Mouse (Mus musculus): ENCODE data around the gene Sgca. TPM values are rescaled to one million over a fixed set of nuclear protein-coding genes. Genes with fewer than 3 reads are reported as not detected.

Sgca gene
- polyA plus RNA-seq, 1 experiment from 2014 or later: 22.1 TPM

DNA sequence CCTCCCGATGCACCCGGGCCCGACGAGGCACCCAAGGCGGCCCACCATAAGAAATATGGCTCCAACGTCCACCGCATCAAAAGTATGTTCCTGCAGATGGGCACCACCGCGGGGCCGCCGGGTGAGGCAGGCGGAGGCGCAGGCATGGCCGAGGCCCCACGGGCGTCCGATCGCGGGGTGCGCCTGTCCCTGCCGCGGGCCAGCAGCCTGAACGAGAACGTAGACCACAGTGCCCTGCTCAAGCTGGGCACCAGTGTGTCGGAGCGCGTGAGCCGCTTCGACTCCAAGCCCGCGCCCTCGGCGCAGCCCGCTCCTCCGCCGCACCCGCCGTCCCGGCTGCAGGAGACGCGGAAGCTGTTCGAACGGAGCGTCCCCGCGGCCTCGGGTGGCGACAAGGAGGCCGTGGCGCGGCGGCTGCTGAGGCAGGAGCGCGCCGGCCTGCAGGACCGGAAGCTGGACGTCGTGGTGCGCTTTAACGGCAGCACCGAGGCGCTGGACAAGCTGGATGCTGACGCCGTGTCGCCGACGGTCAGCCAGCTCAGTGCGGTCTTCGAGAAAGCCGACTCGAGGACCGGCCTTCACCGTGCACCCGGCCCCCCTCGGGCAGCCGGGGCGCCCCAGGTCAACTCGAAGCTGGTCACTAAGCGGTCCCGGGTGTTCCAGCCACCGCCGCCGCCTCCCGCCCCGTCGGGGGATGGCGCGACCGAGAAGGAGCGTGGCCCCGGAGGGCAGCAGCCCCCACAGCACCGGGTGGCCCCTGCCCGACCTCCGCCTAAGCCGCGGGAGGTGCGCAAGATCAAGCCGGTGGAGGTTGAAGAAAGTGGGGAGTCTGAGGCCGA is 15.7 kb upstream of the Sgca start:
- H3K4me1 ChIP-seq (replicated peaks): peaks cover 87% of the 10 kb centered on the region
- H3K27me3 ChIP-seq: no peaks in the 10 kb centered on the region
- no peaks in the 10 kb centered on the region for H3K9me3 ChIP-seq (replicated peaks)
- WGBS: under 1% methylated on average over 99 of the region's 99 CpGs
- H3K36me3 ChIP-seq: peaks cover 6% of the 10 kb centered on the region; the same call in 1 of the 2 replicates
- H3K27ac ChIP-seq: peak overlapping the region; percentile 92
- peak overlapping the region; percentile 82 for H3K9ac ChIP-seq
- peak overlapping the region; percentile 73 for H3K4me3 ChIP-seq
- no peak for ATAC-seq (replicated peaks; ENCODE audit: insufficient number of reproducible peaks, insufficient read depth, low FRiP score, low read depth)
- peak overlapping the region; percentile 98 for H3K4me2 ChIP-seq

DNA sequence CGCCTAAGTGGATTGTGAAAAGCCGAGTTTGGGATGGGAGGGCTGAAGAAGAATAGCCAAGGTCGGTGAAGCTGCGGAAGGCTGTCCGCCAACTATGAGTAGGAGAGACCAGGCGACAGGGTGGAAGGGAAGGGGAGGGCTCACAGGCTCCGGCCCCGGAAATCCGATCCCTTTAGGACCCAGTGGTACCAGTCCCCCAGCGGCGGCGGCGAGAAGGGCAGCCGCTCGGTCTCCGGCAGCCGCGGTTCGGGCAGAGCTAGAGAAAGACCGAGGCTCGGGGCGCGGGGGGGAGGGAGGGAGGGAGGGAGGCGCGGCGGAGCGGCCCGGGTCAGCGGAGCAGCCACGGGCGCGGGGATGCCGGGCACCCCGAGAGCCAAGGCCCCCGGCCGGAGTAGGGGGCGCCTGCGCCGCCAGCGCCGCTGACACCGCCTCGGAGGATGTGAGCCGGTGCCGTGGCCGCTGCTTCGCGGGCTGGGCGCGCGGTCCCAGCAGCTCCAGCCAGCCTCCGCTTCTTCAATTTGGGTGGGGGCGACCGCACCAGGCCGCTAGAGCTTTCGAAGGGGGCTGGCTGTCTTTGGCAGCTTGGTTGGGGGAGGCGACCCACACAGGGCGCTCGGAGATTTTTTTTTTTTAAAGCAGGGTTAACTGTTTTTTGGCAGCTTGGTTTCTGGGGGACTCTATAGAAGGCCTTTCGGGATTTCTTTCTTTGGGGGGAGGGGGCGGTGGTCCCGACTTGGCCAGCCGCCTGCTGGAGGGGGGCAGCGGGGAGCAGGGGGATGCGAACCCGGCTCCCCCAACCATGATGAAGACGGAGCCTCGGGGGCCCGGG is 14.8 kb upstream of the Sgca start, which contains the start of gene Ppp1r9b:
Gene Ppp1r9b, plus strand, starts transcription at position 287 of the 829 bp plus-strand sequence.
- Histone ChIP-seq H3K4me2 (peak within 1 kb of the TSS; percentile 98), H3K9me3 (replicated peaks) (no peaks in the 10 kb centered on the region), H3K9ac (peak within 1 kb of the TSS; percentile 82), H3K36me3 (no peaks in the 10 kb centered on the region), H3K27ac (peak within 1 kb of the TSS; percentile 92), H3K27me3 (no peaks in the 10 kb centered on the region), H3K4me1 (replicated peaks) (peaks cover 82% of the 10 kb centered on the region), H3K4me3 (peak within 1 kb of the TSS; percentile 73)
- ATAC-seq (replicated peaks; ENCODE audit: insufficient number of reproducible peaks, insufficient read depth, low FRiP score, low read depth): peak; percentile 79
- under 1% methylated on average over 65 of the region's 69 CpGs for WGBS

DNA sequence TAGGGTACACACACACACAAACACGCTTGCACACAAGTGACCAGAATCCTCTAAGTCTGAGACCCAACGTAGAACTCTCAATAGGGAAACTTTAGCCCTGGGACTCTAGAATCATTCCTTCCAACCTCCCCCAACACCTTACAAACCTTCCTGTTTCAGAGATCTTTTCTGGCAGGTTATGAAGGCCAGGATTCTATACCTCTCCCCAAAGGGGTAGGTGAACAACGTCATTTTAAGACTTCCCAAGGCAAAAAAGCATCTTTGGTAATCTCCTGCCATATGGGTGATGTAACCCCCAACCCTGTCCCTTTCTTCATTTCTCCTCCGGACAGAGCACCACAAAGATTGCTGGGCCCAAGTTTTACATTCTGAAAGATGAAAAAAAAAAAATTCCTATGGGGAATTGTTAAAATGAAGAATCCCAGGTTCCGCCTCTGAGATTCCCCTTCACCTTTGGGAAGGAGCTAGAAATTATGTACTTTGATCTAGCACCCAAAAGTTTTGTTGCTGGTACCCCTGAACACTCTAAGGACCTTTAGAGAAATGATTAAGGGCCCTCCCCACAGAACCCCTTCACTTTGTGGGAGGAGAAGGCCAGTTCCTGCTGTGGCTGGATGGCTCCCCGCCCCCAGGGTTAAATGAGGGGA is 14.1 kb upstream of the Sgca start:
- H3K4me2 ChIP-seq: peak overlapping the region; percentile 98
- 46% methylated on average over 6 of the region's 6 CpGs for WGBS
- peak overlapping the region; percentile 82 for H3K9ac ChIP-seq
- H3K9me3 ChIP-seq (replicated peaks): no peaks in the 10 kb centered on the region
- H3K4me1 ChIP-seq (replicated peaks): peaks cover 78% of the 10 kb centered on the region
- H3K36me3 ChIP-seq: no peaks in the 10 kb centered on the region
- peak overlapping the region; percentile 92 for H3K27ac ChIP-seq
- no peaks in the 10 kb centered on the region for H3K27me3 ChIP-seq
- peak overlapping the region; percentile 73 for H3K4me3 ChIP-seq
- no peak for ATAC-seq (replicated peaks; ENCODE audit: insufficient number of reproducible peaks, insufficient read depth, low FRiP score, low read depth)

DNA sequence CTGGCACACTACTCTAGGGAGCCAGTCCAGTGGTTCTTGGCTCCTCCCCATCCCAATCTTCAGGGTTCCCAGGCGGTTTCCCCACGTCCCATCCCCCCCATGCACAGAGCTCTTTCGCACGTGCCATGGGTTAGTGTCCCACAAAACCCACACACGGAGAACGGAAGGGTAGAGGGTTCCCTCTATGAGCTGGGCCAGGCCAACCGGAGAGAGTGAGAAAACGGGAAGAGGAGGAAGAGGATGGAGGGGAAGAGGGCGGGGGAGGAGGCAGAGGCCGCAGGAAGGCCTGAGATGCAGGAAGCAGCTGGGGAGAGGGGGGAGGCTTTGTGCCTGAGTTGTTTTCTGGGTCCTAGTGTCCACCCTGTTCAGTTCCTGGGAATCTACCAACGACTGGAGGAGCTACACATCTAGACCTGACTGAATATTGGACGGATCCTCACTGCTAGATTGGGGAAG is 13.5 kb upstream of the Sgca start:
- no peaks in the 10 kb centered on the region for H3K9me3 ChIP-seq (replicated peaks)
- H3K4me1 ChIP-seq (replicated peaks): peaks cover 74% of the 10 kb centered on the region
- peak overlapping the region; percentile 92 for H3K27ac ChIP-seq
- H3K27me3 ChIP-seq: no peaks in the 10 kb centered on the region
- peak overlapping the region; percentile 64 for H3K9ac ChIP-seq
- no peaks in the 10 kb centered on the region for H3K36me3 ChIP-seq
- under 1% methylated on average over 12 of the region's 12 CpGs for WGBS
- peak overlapping the region; percentile 98 for H3K4me2 ChIP-seq
- H3K4me3 ChIP-seq: peak overlapping the region; percentile 73
- ATAC-seq (replicated peaks; ENCODE audit: insufficient number of reproducible peaks, insufficient read depth, low FRiP score, low read depth): peak; percentile 61

DNA sequence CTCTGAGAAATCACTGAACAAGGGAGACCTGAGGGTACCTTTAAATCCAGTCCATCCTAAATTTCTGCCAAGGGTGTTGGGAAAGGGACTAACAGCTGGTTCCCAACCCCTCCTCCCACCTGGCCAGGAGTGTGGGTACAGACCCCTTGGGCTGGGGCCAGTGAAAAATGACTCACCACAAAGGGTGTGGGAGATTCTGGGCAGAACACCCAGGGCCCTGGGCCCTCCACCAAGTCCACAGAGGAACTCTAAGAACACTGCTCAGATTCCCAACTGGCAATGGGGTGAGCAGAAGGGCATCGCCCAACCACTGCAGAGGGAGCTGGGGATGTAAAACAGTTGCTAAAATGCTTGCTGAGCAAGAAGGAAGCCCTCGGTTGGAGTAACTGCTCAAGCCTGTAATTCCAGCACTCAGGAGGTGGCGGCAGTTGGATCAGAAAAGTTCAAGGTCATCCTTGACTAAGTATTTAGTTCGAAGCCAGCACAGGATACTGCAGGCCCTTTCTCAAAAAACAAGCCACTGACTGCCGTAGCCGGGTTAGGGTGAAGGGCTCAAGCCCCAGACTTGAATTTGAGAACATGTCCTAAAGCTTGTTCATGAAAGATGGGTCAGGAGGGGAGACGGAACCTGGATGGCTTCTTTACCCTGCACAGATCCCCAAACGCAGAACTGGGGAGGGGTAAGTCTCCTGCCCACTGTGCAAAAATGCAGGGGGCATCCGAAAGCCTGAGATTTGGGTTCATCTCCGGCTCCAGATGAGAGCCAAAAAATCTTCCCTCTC is 12.8 kb upstream of the Sgca start:
- Histone ChIP-seq H3K36me3 (no peaks in the 10 kb centered on the region), H3K9me3 (replicated peaks) (no peaks in the 10 kb centered on the region), H3K4me2 (peak overlapping the region; percentile 98), H3K4me1 (replicated peaks) (peaks cover 67% of the 10 kb centered on the region), H3K9ac (peak overlapping the region; percentile 64), H3K27me3 (no peaks in the 10 kb centered on the region), H3K27ac (peak overlapping the region; percentile 92), H3K4me3 (peak overlapping the region; percentile 73)
- 16% methylated on average over 10 of the region's 10 CpGs for WGBS
- ATAC-seq (replicated peaks; ENCODE audit: insufficient number of reproducible peaks, insufficient read depth, low FRiP score, low read depth): no peak

DNA sequence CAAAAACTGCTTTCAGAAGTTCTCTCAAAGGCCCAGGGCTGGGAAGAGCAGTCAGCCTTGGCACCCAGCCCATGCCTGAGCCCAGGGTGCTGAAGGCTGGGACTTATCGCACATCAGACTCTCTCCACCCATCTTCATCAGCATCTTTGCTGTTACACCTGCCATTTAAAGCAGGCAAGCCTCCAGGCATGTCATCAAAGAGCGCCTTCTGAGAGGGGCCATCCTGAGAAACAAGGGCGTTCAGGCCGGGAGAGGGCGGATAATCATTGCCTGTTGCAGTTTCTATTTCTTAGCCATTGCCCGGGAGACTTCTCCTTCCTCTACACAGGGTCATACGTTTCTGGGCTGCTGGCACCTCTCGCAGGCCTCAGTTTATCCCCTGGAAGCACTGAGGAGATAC is 11.7 kb upstream of the Sgca start:
- Histone ChIP-seq H3K4me3 (no peak overlapping the region), H3K27ac (no peak overlapping the region), H3K4me2 (no peak overlapping the region), H3K27me3 (no peaks in the 10 kb centered on the region), H3K4me1 (replicated peaks) (peaks cover 56% of the 10 kb centered on the region), H3K9me3 (replicated peaks) (no peaks in the 10 kb centered on the region), H3K36me3 (no peaks in the 10 kb centered on the region), H3K9ac (0 out of 2 replicates have a peak overlapping the region, but pooled peaks have one; percentile 23)
- WGBS: 74% methylated on average over 8 of the region's 8 CpGs
- ATAC-seq (replicated peaks; ENCODE audit: insufficient number of reproducible peaks, insufficient read depth, low FRiP score, low read depth): no peak

DNA sequence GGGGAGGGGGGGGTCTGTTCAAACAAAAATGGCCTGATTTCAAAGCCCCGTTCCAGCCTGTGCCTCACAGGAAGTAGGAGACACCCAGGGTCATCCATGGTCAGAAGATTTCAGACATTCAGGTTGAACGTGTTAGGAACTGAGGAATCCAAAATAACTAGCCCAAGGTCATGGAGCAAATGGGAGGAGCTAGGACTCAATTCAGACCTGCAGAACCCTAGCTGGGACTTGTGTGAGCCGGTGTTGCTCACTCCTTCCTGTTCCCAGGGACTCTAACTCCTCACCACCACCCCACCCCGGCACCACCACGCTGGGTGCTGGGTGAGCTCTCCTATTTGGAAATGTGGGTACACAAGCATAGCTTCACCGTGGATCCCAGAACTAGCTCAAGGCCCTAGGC is 11.2 kb upstream of the Sgca start:
- H3K9ac ChIP-seq: 0 out of 2 replicates have a peak overlapping the region, but pooled peaks have one; percentile 23
- H3K9me3 ChIP-seq (replicated peaks): no peaks in the 10 kb centered on the region

DNA sequence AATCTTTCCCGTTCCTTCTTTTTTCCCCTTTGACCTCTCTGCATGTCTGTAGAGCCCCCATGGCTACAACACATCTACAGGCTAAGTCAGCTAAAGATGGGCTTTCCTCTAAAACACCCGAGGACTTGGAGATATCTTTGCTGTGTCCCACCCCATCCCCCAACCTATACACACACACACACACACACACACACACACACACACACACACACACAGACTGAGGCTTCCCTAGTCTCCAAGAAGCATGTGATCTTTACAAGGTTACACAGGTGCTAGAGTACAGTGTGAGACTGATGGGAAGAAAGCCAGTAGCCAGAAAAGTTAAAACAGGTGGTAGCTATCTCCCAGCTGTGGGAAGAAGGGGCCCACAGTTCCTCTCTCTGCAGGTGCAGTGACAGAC is 10.3 kb upstream of the Sgca start:
- no peak overlapping the region for H3K4me2 ChIP-seq
- H3K4me3 ChIP-seq: no peak overlapping the region
- WGBS: 53% methylated on average over 2 of the region's 2 CpGs
- no peaks in the 10 kb centered on the region for H3K9me3 ChIP-seq (replicated peaks)
- H3K9ac ChIP-seq: no peak overlapping the region
- no peak overlapping the region for H3K27ac ChIP-seq
- no peaks in the 10 kb centered on the region for H3K36me3 ChIP-seq
- no peak for ATAC-seq (replicated peaks; ENCODE audit: insufficient number of reproducible peaks, insufficient read depth, low FRiP score, low read depth)
- H3K4me1 ChIP-seq (replicated peaks): peaks cover 44% of the 10 kb centered on the region
- H3K27me3 ChIP-seq: no peaks in the 10 kb centered on the region

More for the DNA sequence above, 11.2 kb upstream of the Sgca start:
- WGBS: 62% methylated on average over 6 of the region's 6 CpGs
- peaks cover 51% of the 10 kb centered on the region for H3K4me1 ChIP-seq (replicated peaks)
- H3K27ac ChIP-seq: no peak overlapping the region
- no peak overlapping the region for H3K4me2 ChIP-seq
- H3K36me3 ChIP-seq: no peaks in the 10 kb centered on the region
- ATAC-seq (replicated peaks; ENCODE audit: insufficient number of reproducible peaks, insufficient read depth, low FRiP score, low read depth): no peak
- no peak overlapping the region for H3K4me3 ChIP-seq
- no peaks in the 10 kb centered on the region for H3K27me3 ChIP-seq

DNA sequence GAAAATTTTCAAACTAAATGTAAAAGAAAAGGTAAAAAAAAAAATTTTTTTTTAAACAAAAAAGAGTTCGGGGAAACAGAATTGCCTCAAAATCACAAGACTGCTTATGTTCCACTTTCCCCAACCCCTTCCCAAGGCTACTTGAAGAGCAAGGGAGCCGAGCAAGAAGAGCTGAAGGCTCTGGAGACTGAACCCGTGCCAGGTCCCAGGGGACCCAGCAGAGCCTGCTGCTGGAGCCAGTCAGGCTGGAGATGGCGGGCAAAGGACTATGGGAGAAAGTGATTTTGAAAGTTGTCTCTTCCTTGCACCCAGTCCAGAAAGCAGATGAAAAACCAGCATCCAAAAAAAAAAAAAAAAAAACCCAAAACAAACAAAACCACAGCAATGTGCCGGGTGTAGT is 9.7 kb upstream of the Sgca start:
- H3K4me1 ChIP-seq (replicated peaks): peaks cover 44% of the 10 kb centered on the region
- ATAC-seq (replicated peaks; ENCODE audit: insufficient number of reproducible peaks, insufficient read depth, low FRiP score, low read depth): no peak
- no peak overlapping the region for H3K9ac ChIP-seq
- no peaks in the 10 kb centered on the region for H3K9me3 ChIP-seq (replicated peaks)
- no peaks in the 10 kb centered on the region for H3K36me3 ChIP-seq
- no peak overlapping the region for H3K4me2 ChIP-seq
- 72% methylated on average over 5 of the region's 5 CpGs for WGBS
- H3K4me3 ChIP-seq: no peak overlapping the region
- H3K27me3 ChIP-seq: no peaks in the 10 kb centered on the region
- H3K27ac ChIP-seq: no peak overlapping the region

DNA sequence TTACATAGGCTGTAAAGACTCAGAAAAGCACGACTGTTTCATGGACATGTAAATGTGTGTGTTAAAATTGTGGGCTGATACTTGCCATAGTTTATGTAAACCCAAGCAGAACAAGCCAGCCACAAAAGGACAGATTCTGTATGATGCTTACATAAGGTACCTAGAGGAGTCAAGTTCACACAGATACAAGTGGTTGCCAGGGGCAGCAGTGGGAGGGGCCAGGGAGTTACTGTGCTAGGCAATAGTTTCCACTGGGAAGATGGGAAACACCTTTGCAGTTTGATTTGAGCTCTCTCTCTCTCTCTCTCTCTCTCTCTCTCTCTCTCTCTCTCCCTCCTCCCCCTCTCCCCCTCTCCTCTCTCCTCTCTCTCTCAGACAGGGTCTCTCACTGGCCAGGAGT is 9.0 kb upstream of the Sgca start:
- WGBS: 50% methylated on average over 1 of the region's 1 CpGs
- no peak overlapping the region for H3K4me2 ChIP-seq
- no peaks in the 10 kb centered on the region for H3K36me3 ChIP-seq
- H3K27me3 ChIP-seq: no peaks in the 10 kb centered on the region
- H3K4me3 ChIP-seq: no peak overlapping the region
- H3K9me3 ChIP-seq (replicated peaks): no peaks in the 10 kb centered on the region
- peaks cover 38% of the 10 kb centered on the region for H3K4me1 ChIP-seq (replicated peaks)
- H3K9ac ChIP-seq: no peak overlapping the region
- no peak overlapping the region for H3K27ac ChIP-seq
- ATAC-seq (replicated peaks; ENCODE audit: insufficient number of reproducible peaks, insufficient read depth, low FRiP score, low read depth): no peak
